Mouse (Mus musculus) c-Kit-positive CD71-negative TER-119-negative erythroid progenitor cells, embryonic 14.5 days (primary cell): ENCODE results near the gene Ahnak2.

Source experiments
- DNase-seq: peaks from one replicate; pipeline ENCODE4 v3.0.0-alpha.2; 2013; ENCODE audit warnings: low read depth

Ahnak2 gene

DNA sequence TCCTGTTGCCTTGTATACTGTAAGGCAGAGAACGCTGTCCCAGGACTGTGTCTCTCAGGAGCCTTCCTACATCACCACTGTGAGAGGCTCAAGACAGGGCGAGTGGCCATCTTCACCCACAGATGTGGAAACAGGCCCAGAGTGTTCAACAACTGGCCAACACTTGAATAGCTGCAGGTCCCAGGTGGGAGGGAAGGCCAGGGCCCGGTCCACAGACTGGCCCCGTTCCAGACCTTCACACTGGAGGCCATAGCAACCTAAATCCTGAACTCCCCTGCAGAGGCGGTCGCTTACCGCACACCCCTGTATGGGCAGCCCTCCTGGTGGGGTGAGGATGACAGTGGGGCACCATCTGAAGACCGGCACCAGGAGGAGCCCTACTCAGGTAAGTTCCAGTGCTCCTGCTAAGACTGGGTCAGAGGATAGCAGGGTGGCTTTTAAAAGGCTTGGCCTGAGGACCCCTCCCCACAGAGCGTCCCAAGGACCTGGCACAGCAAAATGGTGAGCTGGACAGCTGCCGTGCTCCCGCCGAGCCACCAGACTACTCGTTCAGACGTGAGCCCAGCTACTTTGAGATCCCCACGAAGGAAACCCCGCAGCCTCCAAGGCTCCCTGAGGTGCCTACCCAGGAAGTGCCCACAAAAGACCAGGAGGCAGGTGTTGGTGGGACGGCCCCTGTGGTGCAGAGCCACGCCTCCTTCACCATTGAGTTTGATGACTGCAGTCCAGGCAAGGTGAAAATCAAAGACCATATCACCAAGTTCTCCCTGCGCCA is 67.4 kb downstream of the Ahnak2 start:
- no peak for DNase-seq

DNA sequence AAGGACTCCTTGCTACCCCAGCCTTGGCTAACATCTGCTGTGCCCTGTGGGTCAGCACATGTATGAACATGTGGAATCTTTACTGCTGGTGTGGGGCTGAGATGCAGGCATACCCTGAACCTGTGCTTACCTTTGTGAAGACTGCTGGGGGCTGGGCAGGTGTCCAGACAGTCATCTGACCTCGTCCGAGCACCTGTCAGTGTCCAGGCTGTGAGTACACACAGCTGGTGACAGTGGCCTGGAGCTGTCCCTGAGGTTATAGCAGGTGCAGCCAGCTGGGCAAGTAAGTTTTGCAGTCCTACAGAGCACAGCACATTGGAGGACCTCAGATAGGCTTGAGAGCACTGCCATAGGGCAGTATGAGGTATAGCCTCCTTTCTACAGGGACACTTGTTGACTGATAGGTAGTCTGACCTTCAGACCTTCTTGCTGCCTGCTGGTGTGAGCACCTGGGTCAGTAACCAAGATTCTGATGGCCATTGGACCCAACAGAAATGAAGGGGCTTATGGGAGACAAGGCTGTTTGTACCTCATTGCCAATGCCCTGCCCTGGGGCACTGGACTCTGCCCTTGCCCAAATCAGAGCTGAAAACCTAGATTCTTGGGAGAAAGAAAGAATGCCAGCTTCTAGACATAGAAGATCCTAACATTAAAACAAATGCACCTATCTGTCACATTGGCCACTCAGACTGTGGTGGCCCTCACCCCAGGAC is 68.2 kb downstream of the Ahnak2 start:
- no peak for DNase-seq

DNA sequence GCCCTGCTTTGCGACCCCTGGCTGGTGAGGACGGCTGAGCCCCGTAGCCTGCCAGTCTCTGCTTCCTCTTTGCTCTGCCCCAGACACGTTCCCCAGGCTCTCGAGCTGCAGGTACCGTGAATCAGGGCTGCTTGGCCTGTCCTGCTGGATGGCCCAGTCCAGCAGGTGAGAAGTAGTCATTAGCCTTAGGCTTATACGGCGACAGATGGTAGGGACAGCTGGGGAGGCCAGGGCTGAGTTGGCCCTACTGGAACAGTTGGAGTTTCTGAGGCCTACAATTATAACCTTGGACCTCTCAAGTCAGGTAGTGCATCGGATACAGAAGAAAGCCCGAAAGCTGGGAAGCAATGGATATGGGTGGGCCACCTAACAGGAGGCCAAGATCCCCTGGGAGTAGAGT is 69.9 kb downstream of the Ahnak2 start:
- no peak for DNase-seq

DNA sequence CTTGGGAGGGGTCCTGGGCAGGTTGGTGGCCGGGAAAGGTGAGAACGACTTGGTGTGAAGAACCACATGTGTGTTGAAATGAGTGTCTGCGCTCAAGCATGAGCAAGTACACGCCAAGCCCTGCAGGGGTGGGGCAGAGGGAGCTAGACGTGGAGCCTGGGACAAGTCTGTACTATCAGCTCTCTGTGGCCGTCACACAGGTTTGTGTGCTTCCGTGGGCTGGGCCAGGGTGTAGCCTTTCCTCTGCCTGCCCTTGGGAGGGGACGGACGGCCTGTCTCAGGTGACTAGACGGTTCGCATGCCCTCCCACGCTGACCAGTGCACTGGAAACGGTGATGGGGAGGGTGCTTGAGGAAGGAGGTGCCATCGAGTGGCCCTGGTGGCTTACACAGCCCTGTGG is 71.6 kb downstream of the Ahnak2 start:
- no peak for DNase-seq

DNA sequence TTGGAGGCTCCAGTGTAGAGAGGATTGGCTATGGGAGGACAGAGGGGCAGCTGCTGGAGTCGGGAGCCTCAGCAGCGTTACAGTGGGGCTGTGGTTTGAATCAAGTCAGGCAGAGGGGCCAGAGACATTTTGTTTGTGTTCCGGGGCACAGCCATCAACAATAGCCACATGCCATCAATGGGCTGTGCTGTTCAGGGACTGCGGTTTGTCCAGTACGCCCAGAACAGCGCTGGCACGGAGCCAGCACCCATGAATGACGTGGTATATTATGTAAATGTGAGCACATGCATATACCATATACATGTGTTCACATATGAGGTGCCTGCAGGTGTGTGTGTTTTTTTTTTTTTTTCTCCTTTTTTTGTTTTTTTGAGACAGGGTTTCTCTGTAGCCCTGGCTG is 74.7 kb downstream of the Ahnak2 start:
- no peak for DNase-seq

DNA sequence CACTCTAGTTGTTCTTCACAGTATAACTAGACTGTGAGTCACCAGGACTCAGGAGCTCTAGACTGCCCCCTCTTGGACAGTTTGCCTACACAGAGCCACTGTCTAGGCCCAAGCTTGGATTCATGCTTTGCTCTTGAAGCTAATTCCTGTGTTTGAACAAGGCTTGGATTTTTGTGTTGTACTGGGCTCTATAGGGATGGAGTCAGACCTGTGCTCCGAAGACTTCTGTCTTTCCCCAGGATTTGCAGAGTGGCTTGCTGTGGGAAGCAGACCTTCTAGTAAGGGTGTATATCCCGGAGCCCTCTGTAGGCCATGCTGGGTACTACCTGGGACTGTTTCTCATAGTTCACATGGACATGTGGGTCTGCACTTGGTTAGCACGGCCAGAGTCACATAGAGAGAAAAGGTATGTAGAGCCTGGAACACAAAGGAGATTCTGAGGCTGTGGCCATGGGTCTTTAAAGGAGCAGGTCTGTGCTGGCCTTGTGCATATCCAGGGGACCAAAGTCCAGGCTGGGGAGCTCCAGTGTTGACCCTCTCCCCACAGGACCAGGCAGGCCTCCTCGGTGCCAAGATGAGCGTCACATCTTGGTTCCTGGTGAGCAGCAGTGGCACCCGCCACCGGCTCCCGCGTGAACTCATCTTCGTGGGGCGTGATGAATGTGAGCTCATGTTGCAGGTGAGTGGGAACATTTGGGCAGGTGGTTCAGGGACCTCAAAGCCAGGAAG is 78.2 kb downstream of the Ahnak2 start:
- DNase-seq, result peak; percentile 79

DNA sequence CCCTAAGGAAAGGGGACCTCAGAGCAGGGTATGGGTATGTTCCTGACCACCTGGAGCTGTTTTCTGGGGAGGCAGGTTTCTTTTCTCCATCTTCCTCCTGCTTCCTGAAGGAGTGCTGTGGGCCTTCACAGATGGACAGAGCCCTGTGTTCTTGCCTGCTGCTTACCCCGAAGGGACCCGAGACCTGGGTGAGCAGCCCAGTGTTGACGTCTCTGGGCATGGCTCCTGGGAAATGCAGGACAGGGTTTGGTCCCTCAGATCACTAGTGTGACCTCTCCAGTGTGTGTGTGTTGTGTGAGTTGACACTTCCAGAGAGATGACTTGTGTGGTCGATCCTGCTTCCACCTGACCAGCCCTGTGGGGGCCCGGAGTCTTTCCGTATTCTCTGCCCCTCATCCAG is 79.0 kb downstream of the Ahnak2 start:
- no peak for DNase-seq

DNA sequence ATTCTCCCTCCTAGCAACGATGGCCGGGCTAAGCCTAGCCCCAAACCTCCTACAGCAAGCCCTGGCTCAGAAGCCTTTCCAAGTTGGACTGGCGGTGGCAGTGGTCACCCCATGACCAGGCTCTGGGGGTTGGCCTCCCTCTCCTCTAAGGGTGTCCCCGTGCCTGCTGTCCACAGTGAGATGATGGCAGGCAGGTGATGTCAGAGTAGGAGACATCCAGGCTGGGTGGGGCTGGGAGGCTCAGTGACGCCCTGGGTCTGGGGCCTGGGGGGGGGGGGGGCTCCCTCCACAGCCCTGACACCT is 79.5 kb downstream of the Ahnak2 start:
- no peak for DNase-seq

DNA sequence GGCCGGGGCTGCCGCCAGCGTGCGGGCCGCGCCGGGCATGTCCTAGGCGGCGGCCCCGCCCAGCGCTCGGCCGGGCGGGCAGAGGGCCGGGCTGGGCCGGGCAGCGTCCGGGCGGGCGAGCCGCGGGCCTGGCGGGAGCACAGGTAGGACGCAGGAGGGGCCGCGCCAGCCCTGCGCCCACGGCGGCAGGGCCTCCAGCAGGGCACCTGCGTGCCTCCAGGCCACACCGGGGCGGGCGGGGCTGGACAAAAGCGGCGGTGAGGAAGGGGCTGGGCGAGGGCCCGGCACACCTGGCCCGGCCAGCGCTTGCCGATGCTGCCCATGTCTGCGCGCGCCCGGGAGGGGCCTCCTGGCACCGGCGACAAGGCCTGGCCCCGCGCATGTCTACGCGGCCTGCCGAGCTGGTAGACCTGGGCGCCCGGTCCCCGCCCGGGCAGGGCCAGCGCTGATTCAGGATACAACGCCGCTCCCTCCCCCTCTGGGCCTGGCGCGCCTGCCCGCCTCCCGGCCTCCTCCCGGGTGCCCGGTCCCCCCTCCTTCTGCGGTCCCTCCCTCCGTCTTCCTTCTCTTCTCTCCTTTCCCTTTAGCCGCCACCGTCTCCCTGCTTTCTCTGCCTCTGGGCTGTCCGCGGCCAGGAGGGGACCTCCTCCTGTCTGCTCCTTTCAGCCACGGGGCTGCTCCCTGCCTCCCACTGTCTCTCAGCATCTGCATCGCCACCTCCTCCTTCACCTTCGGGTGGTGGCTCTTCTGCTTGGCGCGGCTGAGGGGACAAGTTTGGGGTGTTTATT is 80.0 kb downstream of the Ahnak2 start:
- DNase-seq, result no peak
